Mouse (Mus musculus) embryonic facial prominence, embryonic 11.5 days (tissue): ENCODE results near the gene Msi2. TPM values are rescaled to one million over a fixed set of nuclear protein-coding genes. Genes with fewer than 3 reads are reported as not detected.
A peak's percentile ranks its signal among the peaks of the same experiment; 100 is the strongest.

Experiments
- ATAC-seq: fragments of 200-750 bp; cut with Nextera tagmentation; replicated peaks from 2 replicates; pipeline ENCODE4 v1.8.0; 2017; ENCODE audit warnings: low read depth; ENCODE audit not compliant: insufficient number of reproducible peaks, low FRiP score, low TSS enrichment
- DNase-seq: peaks from one replicate; pipeline ENCODE4 v3.0.0-alpha.2; 2015; ENCODE audit warnings: low spot score
- H3K27ac ChIP-seq: fragments of 300-500 bp; sonication (generic); replicated peaks from 2 replicates; pipeline ENCODE4 v1.5.1; 2014; ENCODE audit warnings: mild to moderate bottlenecking, low read depth, low read length, control low read depth
- H3K27me3 ChIP-seq: fragments of 300-500 bp; sonication (generic); 2 replicates; pipeline ENCODE4 v1.6.1; 2014; ENCODE audit warnings: mild to moderate bottlenecking, low read length, moderate library complexity, mixed read lengths; ENCODE audit not compliant: control insufficient read depth, insufficient read depth
- H3K36me3 ChIP-seq: fragments of 300-500 bp; sonication (generic); replicated peaks from 2 replicates; pipeline ENCODE4 v1.6.1; 2014; ENCODE audit warnings: low read depth, mild to moderate bottlenecking, low read length, moderate library complexity, mixed read lengths; ENCODE audit not compliant: control insufficient read depth, insufficient read depth
- H3K4me1 ChIP-seq: fragments of 300-500 bp; sonication (generic); 2 replicates; pipeline ENCODE4 v1.6.1; 2014; ENCODE audit warnings: low read length, mixed read lengths; ENCODE audit not compliant: control insufficient read depth, insufficient read depth
- H3K4me2 ChIP-seq: fragments of 300-500 bp; sonication (generic); 2 replicates; pipeline ENCODE4 v1.6.1; 2014; ENCODE audit warnings: low read depth, mild to moderate bottlenecking, control low read depth, low read length, moderate library complexity
- H3K4me3 ChIP-seq: fragments of 300-500 bp; sonication (generic); 2 replicates; pipeline ENCODE4 v1.5.1; 2014; ENCODE audit warnings: low read depth, low read length, control low read depth
- H3K9ac ChIP-seq: fragments of 300-500 bp; sonication (generic); replicated peaks from 2 replicates; pipeline ENCODE4 v1.6.1; 2014; ENCODE audit warnings: mild to moderate bottlenecking, control low read depth, low read length
- H3K9me3 ChIP-seq: fragments of 300-500 bp; sonication (generic); replicated peaks from 2 replicates; pipeline ENCODE4 v1.6.1; 2016; ENCODE audit warnings: mild to moderate bottlenecking, low read length, inconsistent platforms, mixed read lengths; ENCODE audit not compliant: control insufficient read depth
- WGBS: fragments of 180-500 bp; shearing (Covaris S2); extraction: QIAGEN DNeasy Blood & Tissue Kit; methylation state at CpG from one replicate; pipeline ENCODE4 v1.1.7; 2014; 5-methylcytosine and 5-hydroxymethylcytosine counted together
- polyA plus RNA-seq: library from polyadenylated mRNA; unstranded; fragments of >200 nt; fragmentation: Nextera tagmentation; extraction: Ambion mirVana; gene quantifications from 2 replicates; pipeline ENCODE4 v1.2.1, GENCODE M21; 2014

Msi2 gene
- polyA plus RNA-seq, 1 experiment from 2014 or later, result 13.4 TPM

DNA sequence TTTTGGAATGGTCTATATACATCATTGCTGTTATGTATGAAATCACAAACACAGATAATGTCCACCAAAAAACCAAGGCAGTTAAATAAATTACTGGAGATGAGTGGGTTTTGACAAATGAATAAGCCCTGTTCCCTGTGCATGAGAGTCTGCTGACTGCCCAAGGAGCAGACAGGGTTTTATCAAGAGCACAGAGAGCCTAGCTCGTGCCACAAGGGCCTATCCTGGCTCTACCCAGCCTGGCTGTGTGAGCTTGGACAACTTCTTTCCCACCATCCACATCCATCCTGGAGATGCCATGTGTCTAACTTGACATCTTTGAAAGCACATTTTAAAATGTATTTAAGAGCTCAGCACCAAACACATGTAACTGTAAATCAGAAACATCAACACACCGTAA is 132.4 kb downstream of the Msi2 start:
- 68% methylated on average over 2 of the region's 2 CpGs for WGBS
- Histone ChIP-seq H3K27ac (peak overlapping the region; percentile 79; the same call in 1 of the 2 replicates), H3K4me3 (no peak overlapping the region), H3K9me3 (no peaks in the 10 kb centered on the region), H3K4me2 (no peak overlapping the region), H3K9ac (no peak overlapping the region), H3K4me1 (peaks cover 32% of the 10 kb centered on the region), H3K36me3 (no peaks in the 10 kb centered on the region; the same call in 1 of the 2 replicates), H3K27me3 (no peaks in the 10 kb centered on the region)
- no peak for DNase-seq
- no peak for ATAC-seq

GRCm38 (mm10) chr11:88585171-88585632 is 133.1 kb downstream of the Msi2 start:
- WGBS, result 8% methylated on average over 10 of the region's 10 CpGs
- Histone ChIP-seq H3K9me3 (no peaks in the 10 kb centered on the region), H3K9ac (peak overlapping the region; percentile 22; the same call in 1 of the 2 replicates), H3K36me3 (no peaks in the 10 kb centered on the region; the same call in 1 of the 2 replicates), H3K4me2 (no peak overlapping the region), H3K27me3 (no peaks in the 10 kb centered on the region), H3K4me3 (no peak overlapping the region), H3K4me1 (peaks cover 32% of the 10 kb centered on the region), H3K27ac (peak overlapping the region; percentile 79)
- peak; percentile 51 for ATAC-seq
- DNase-seq, result peak; percentile 62

GRCm38 (mm10) chr11:88583866-88584265 is 134.4 kb downstream of the Msi2 start:
- Histone ChIP-seq H3K9me3 (no peaks in the 10 kb centered on the region), H3K27me3 (no peaks in the 10 kb centered on the region), H3K36me3 (no peaks in the 10 kb centered on the region), H3K4me1 (peaks cover 28% of the 10 kb centered on the region), H3K9ac (peak overlapping the region; percentile 32), H3K4me3 (no peak overlapping the region), H3K27ac (peak overlapping the region; percentile 82), H3K4me2 (no peak overlapping the region)
- ATAC-seq (no peak), DNase-seq (no peak)
- WGBS, result 17% methylated on average over 6 of the region's 6 CpGs

- Histone ChIP-seq H3K4me2 (no peak overlapping the region), H3K9me3 (no peaks in the 10 kb centered on the region), H3K4me1 (peaks cover 24% of the 10 kb centered on the region), H3K4me3 (no peak overlapping the region), H3K27me3 (no peaks in the 10 kb centered on the region), H3K36me3 (no peaks in the 10 kb centered on the region), H3K27ac (peak overlapping the region; percentile 82), H3K9ac (no peak overlapping the region; the same call in 1 of the 2 replicates)
- peak; percentile 67 for DNase-seq
- ATAC-seq, result peak; percentile 30
- WGBS, result 3% methylated on average over 8 of the region's 8 CpGs
Observed at GRCm38 (mm10) chr11:88583259-88583833, 135.0 kb downstream of the Msi2 start.

DNA sequence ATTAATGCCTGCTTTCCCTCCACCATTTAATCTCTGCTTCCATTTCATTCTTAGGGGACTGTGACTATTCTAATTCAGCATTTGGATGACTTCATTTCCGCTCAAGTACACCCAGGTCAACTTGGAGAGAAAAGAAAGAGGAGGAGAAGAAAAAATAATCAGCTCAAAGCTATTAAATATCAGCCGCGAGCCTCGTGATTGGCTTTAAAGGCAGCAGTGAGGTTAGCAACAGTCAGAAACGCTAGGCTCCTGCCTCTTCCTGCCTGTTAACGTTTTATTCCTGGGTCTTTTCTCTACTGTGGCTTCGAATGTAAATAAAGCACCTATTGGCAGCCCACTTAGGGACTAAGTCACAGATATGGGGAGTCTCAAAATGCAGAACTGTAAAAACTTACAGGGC is 135.5 kb downstream of the Msi2 start:
- Histone ChIP-seq H3K27ac (peak overlapping the region; percentile 82), H3K36me3 (no peaks in the 10 kb centered on the region), H3K4me2 (peak overlapping the region; percentile 17; the same call in 1 of the 2 replicates), H3K9ac (peak overlapping the region; percentile 7; the same call in 1 of the 2 replicates), H3K27me3 (no peaks in the 10 kb centered on the region), H3K4me1 (peaks cover 23% of the 10 kb centered on the region), H3K9me3 (no peaks in the 10 kb centered on the region), H3K4me3 (no peak overlapping the region)
- WGBS, result 6% methylated on average over 7 of the region's 7 CpGs
- ATAC-seq (no peak), DNase-seq (peak; percentile 74)

- DNase-seq (peak; percentile 46), ATAC-seq (peak; percentile 29; the same call in 1 of the 2 replicates)
- peak overlapping the region; percentile 28 for H3K9ac ChIP-seq
- peak overlapping the region; percentile 82 for H3K27ac ChIP-seq
- no peak overlapping the region for H3K4me3 ChIP-seq
- 15% methylated on average over 13 of the region's 13 CpGs for WGBS
- H3K27me3 ChIP-seq, result no peaks in the 10 kb centered on the region
- peaks cover 23% of the 10 kb centered on the region for H3K4me1 ChIP-seq
- peak overlapping the region; percentile 17; the same call in 1 of the 2 replicates for H3K4me2 ChIP-seq
- H3K36me3 ChIP-seq, result no peaks in the 10 kb centered on the region
- H3K9me3 ChIP-seq, result no peaks in the 10 kb centered on the region
Observed at GRCm38 (mm10) chr11:88582021-88582707, 136.1 kb downstream of the Msi2 start.

GRCm38 (mm10) chr11:88581375-88581774 is 136.9 kb downstream of the Msi2 start:
- Histone ChIP-seq H3K4me2 (no peak overlapping the region), H3K36me3 (no peaks in the 10 kb centered on the region), H3K9ac (no peak overlapping the region), H3K9me3 (no peaks in the 10 kb centered on the region), H3K27ac (peak overlapping the region; percentile 23; the same call in 1 of the 2 replicates), H3K4me1 (peaks cover 23% of the 10 kb centered on the region), H3K27me3 (no peaks in the 10 kb centered on the region), H3K4me3 (no peak overlapping the region)
- 63% methylated on average over 7 of the region's 7 CpGs for WGBS
- ATAC-seq (no peak), DNase-seq (no peak)

DNA sequence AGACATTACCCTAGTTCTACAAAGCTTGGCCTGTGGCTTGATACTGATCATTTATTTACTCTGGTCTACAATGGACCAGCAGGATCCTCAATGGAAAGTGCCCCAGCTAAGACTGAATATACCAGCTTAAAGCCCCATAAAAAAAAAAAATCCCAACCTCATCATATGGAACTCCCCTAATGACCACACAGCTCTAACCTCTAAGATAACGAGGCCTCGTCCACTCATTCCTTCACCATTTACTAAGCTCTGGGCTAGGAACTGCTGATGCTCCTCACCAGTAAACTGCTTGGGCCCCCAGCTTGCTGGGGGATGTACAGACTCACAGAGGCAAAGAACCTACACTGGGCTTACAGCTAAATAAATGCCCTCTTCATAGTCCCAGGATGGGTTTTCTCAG is 139.6 kb downstream of the Msi2 start:
- no peak overlapping the region for H3K9ac ChIP-seq
- no peaks in the 10 kb centered on the region for H3K9me3 ChIP-seq
- H3K36me3 ChIP-seq, result no peaks in the 10 kb centered on the region
- 81% methylated on average over 2 of the region's 2 CpGs for WGBS
- ATAC-seq (no peak), DNase-seq (no peak)
- H3K4me2 ChIP-seq, result no peak overlapping the region
- H3K4me3 ChIP-seq, result no peak overlapping the region
- peaks cover 10% of the 10 kb centered on the region for H3K4me1 ChIP-seq
- H3K27me3 ChIP-seq, result no peaks in the 10 kb centered on the region
- no peak overlapping the region for H3K27ac ChIP-seq
